Mouse (Mus musculus) ES-Bruce4 (cell line): ENCODE results near the gene 2810004N23Rik. TPM values are rescaled to one million over a fixed set of nuclear protein-coding genes. Genes with fewer than 3 reads are reported as not detected.
"Not testable (repeated sequence)": the region's sequence is repeated elsewhere in the genome, so short reads cannot be mapped to it uniquely, and the experiment has no call there.

ENCODE experiments used
- H3K27ac ChIP-seq: 2 replicates; pipeline ENCODE4 v1.5.1; 2012; ENCODE audit warnings: low read length, inconsistent platforms; ENCODE audit not compliant: insufficient read depth
- H3K27me3 ChIP-seq: 2 replicates; pipeline ENCODE4 v1.6.1; 2012; ENCODE audit warnings: mild to moderate bottlenecking, low read length, inconsistent platforms; ENCODE audit not compliant: control insufficient read depth, poor library complexity, insufficient read depth, severe bottlenecking
- H3K36me3 ChIP-seq: 2 replicates; pipeline ENCODE4 v1.6.1; 2012; ENCODE audit warnings: inconsistent platforms, mild to moderate bottlenecking, low read length, moderate library complexity; ENCODE audit not compliant: control insufficient read depth, poor library complexity, insufficient read depth, severe bottlenecking
- H3K4me1 ChIP-seq: one replicate; pipeline ENCODE4 v1.8.1; 2011; ENCODE audit warnings: low read length; ENCODE audit not compliant: control insufficient read depth, insufficient read depth
- H3K4me3 ChIP-seq: 2 replicates; pipeline ENCODE4 v1.5.1; 2011; ENCODE audit warnings: low read depth, mild to moderate bottlenecking, low read length
- H3K9ac ChIP-seq: 2 replicates; pipeline ENCODE4 v1.6.1; 2012; ENCODE audit warnings: low read depth, mild to moderate bottlenecking, inconsistent platforms; ENCODE audit not compliant: poor library complexity, severe bottlenecking
- H3K9me3 ChIP-seq: replicated peaks from 2 replicates; pipeline ENCODE4 v1.6.1; 2012; ENCODE audit warnings: mild to moderate bottlenecking, low read length, inconsistent platforms; ENCODE audit not compliant: control insufficient read depth, poor library complexity, insufficient read depth, severe bottlenecking
- CTCF ChIP-seq: IDR thresholded peaks from one replicate; pipeline ENCODE4 v1.8.1; 2011; ENCODE audit warnings: low read depth, low read length
- EP300 ChIP-seq: IDR thresholded peaks from 2 replicates; pipeline ENCODE4 v1.6.1; 2011; ENCODE audit warnings: low read depth, low read length; ENCODE audit not compliant: insufficient read depth
- POLR2A ChIP-seq: IDR thresholded peaks from one replicate; pipeline ENCODE4 v1.8.1; 2011; ENCODE audit warnings: low read length; ENCODE audit not compliant: insufficient read depth
- polyA plus RNA-seq: library from polyadenylated mRNA; stranded (reverse); fragments of >200 nt; gene quantifications from 2 replicates; pipeline ENCODE4 v1.2.4, GENCODE M21; 2011; ENCODE audit warnings: low read depth; ENCODE audit not compliant: missing spikeins, insufficient read depth, insufficient read length

Gene 2810004N23Rik
- polyA plus RNA-seq, 1 experiment: 93.6 TPM

- Histone ChIP-seq H3K27ac (no peak overlapping the region), H3K4me3 (no peak overlapping the region), H3K27me3 (no peaks in the 10 kb centered on the region), H3K9me3 (no peaks in the 10 kb centered on the region), H3K9ac (no peak overlapping the region), H3K4me1 (peaks cover 1% of the 10 kb centered on the region), H3K36me3 (peaks cover 58% of the 10 kb centered on the region)
- no peak for TF ChIP-seq CTCF
- no peak for TF ChIP-seq EP300
- TF ChIP-seq POLR2A: no peak
Measured at GRCm38 (mm10) chr8:124860188-124860587, 2.7 kb downstream of the 2810004N23Rik start.

GRCm38 (mm10) chr8:124859466-124859865 lies 3.5 kb downstream of the 2810004N23Rik start:
- H3K27me3 ChIP-seq: no peaks in the 10 kb centered on the region
- peaks cover 1% of the 10 kb centered on the region for H3K4me1 ChIP-seq
- no peaks in the 10 kb centered on the region for H3K9me3 ChIP-seq
- H3K4me3 ChIP-seq: no peak overlapping the region
- peaks cover 65% of the 10 kb centered on the region for H3K36me3 ChIP-seq
- no peak for TF ChIP-seq POLR2A
- TF ChIP-seq CTCF: peak; percentile 69
- no peak for TF ChIP-seq EP300
- no peak overlapping the region for H3K27ac ChIP-seq
- no peak overlapping the region for H3K9ac ChIP-seq

- no peak for TF ChIP-seq POLR2A
- no peak for TF ChIP-seq EP300
- TF ChIP-seq CTCF: no peak
- H3K4me1 ChIP-seq: no peaks in the 10 kb centered on the region
- H3K27me3 ChIP-seq: no peaks in the 10 kb centered on the region
- no peak overlapping the region for H3K4me3 ChIP-seq
- H3K36me3 ChIP-seq: peaks cover 61% of the 10 kb centered on the region
- H3K9ac ChIP-seq: no peak overlapping the region
- H3K27ac ChIP-seq: no peak overlapping the region
- no peaks in the 10 kb centered on the region for H3K9me3 ChIP-seq
Measured at GRCm38 (mm10) chr8:124853511-124853910, 9.4 kb downstream of the 2810004N23Rik start.

- Histone ChIP-seq H3K4me1 (peaks cover 2% of the 10 kb centered on the region), H3K9ac (no peak overlapping the region), H3K27me3 (no peaks in the 10 kb centered on the region), H3K9me3 (no peaks in the 10 kb centered on the region), H3K36me3 (peaks cover 22% of the 10 kb centered on the region), H3K4me3 (no peak overlapping the region), H3K27ac (no peak overlapping the region)
- TF ChIP-seq EP300 (no peak), POLR2A (no peak), CTCF (no peak)
Measured at GRCm38 (mm10) chr8:124845573-124845972, 17.3 kb downstream of the 2810004N23Rik start.

- no peaks in the 10 kb centered on the region for H3K27me3 ChIP-seq
- no peak overlapping the region for H3K27ac ChIP-seq
- H3K9ac ChIP-seq: no peak overlapping the region
- no peak for TF ChIP-seq EP300
- no peak for TF ChIP-seq POLR2A
- no peak for TF ChIP-seq CTCF
- H3K4me1 ChIP-seq: peaks cover 2% of the 10 kb centered on the region
- peaks cover 26% of the 10 kb centered on the region for H3K36me3 ChIP-seq
- no peak overlapping the region for H3K4me3 ChIP-seq
- H3K9me3 ChIP-seq: no peaks in the 10 kb centered on the region
Measured at GRCm38 (mm10) chr8:124845131-124845530, 17.8 kb downstream of the 2810004N23Rik start.

- H3K4me1 ChIP-seq, H3K9ac ChIP-seq, H3K4me3 ChIP-seq, H3K27ac ChIP-seq, H3K27me3 ChIP-seq, H3K9me3 ChIP-seq: not testable (repeated sequence)
- peaks cover 47% of the 10 kb centered on the region for H3K36me3 ChIP-seq
Measured at GRCm38 (mm10) chr8:124842929-124843328, 20.0 kb downstream of the 2810004N23Rik start.
